Mouse (Mus musculus): ENCODE measurements around the gene Ube2q1. TPM values are rescaled to one million over a fixed set of nuclear protein-coding genes. Genes with fewer than 3 reads are reported as not detected.
A peak's percentile ranks its signal among the peaks of the same experiment; 100 is the strongest.

The Ube2q1 gene
- polyA plus RNA-seq, 1 experiment = 51.7 TPM

- H3K4me1 ChIP-seq (ENCODE audit: control insufficient read depth, insufficient read depth, low read length) = no peaks in the 10 kb centered on the region; the same call in 1 of the 2 replicates
- no peak overlapping the region for H3K4me3 ChIP-seq (ENCODE audit: insufficient read depth, low read length)
- no peak for TF ChIP-seq POLR2A (IDR thresholded peaks at IDR 0.05; ENCODE audit: extremely low read depth, insufficient read depth, low read length)
- TF ChIP-seq CTCF (IDR thresholded peaks at IDR 0.05; ENCODE audit: extremely low read depth, insufficient read depth, low read length) = no peak
- no peak overlapping the region for H3K27ac ChIP-seq (ENCODE audit: insufficient read depth, low read length)
These were observed 13.6 kb upstream of the Ube2q1 start for GRCm38 (mm10) chr3:89759786-89760185.

DNA sequence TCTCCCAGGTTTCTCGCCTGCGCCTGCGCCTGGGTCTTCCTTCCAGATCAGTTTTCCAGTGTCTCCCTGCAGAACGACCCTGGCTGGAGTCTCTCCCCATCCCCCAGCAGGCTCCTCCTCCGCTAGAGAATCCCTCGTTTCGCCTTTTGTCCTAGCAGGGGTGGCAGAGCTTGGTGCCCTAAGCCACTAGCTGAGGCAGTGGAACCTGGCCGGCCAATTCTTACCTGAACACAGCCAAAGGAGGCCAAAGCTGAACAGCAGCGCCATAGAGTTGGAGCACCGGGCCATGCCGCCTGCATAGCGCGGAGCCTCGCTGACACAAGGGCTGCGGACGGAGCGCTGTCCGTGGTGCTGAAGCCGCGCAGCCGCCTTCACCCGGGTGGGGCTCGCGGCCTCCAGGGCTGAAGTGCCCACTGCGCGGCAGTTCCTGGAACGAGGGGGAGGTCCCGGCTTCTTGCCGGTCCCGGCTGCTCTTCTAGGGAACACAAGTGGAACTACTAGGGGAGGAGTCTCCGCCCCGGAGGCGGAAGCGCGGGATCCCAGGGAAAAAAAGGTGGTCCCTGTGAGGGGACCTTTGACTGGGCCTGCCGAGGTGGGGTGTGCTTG is 9.2 kb upstream of the Ube2q1 start, which contains the start of gene Chrnb2:
Gene Chrnb2 (minus strand): TSS at position 514 of the 606 bp plus-strand sequence.
- Histone ChIP-seq H3K27ac (ENCODE audit: insufficient read depth, low read length) (no peak within 1 kb of the TSS), H3K4me3 (ENCODE audit: insufficient read depth, low read length) (peak within 1 kb of the TSS; percentile 81), H3K4me1 (ENCODE audit: control insufficient read depth, insufficient read depth, low read length) (no peaks in the 10 kb centered on the region; the same call in 1 of the 2 replicates)
- TF ChIP-seq POLR2A (IDR thresholded peaks at IDR 0.05; ENCODE audit: extremely low read depth, insufficient read depth, low read length) (peak; percentile 23; the same call in 1 of the 2 replicates), CTCF (IDR thresholded peaks at IDR 0.05; ENCODE audit: extremely low read depth, insufficient read depth, low read length) (no peak)

DNA sequence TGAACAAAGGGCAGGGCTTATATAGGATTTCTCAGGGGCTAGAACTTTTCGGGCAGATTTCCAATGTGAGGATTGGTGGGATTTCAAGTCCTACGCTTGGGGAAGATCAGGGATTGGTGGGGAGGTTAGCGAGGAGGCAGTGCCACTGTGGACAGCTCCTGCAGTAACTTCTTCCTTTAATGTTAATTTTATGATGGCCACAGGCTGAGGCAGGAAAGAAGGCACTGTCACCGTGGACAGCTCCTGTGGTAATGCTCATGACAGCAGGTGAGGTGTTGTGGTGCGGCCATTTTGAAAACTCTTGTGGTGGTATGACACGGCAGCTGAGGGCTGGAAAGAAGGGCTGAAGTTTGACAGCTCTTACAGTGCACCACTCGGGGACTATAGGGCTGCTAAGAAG is 3.8 kb upstream of the Ube2q1 start:
- no peak overlapping the region for H3K4me3 ChIP-seq (ENCODE audit: insufficient read depth, low read length)
- no peak overlapping the region for H3K27ac ChIP-seq (ENCODE audit: insufficient read depth, low read length)
- TF ChIP-seq POLR2A (IDR thresholded peaks at IDR 0.05; ENCODE audit: extremely low read depth, insufficient read depth, low read length) (no peak), CTCF (IDR thresholded peaks at IDR 0.05; ENCODE audit: extremely low read depth, insufficient read depth, low read length) (no peak)
- peaks cover 1% of the 10 kb centered on the region for H3K4me1 ChIP-seq (ENCODE audit: control insufficient read depth, insufficient read depth, low read length)

GRCm38 (mm10) chr3:89770425-89771002 is 2.9 kb upstream of the Ube2q1 start:
- peaks cover 7% of the 10 kb centered on the region for H3K4me1 ChIP-seq (ENCODE audit: control insufficient read depth, insufficient read depth, low read length)
- no peak overlapping the region for H3K27ac ChIP-seq (ENCODE audit: insufficient read depth, low read length)
- TF ChIP-seq POLR2A (IDR thresholded peaks at IDR 0.05; ENCODE audit: extremely low read depth, insufficient read depth, low read length) = no peak
- no peak for TF ChIP-seq CTCF (IDR thresholded peaks at IDR 0.05; ENCODE audit: extremely low read depth, insufficient read depth, low read length)
- H3K4me3 ChIP-seq (ENCODE audit: insufficient read depth, low read length) = no peak overlapping the region

DNA sequence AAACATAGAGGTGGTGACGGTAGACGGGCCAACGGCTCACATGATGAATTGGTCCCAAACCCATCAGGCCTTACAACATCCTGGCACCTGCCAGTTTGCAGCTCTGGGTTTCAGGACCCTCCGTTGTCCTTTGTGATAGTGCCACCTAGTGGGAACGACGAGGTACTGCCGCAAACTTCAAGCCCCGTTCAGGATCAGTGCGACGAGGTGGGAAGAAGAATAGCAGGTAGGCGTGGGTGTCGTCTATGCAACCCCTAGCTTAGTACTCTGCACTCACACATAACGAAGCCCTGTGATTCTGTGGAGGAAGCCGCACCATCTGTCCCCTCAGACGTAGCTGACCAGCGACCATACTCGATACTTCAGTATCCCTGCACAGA is 838 bp upstream of the Ube2q1 start:
- TF ChIP-seq CTCF (IDR thresholded peaks at IDR 0.05; ENCODE audit: extremely low read depth, insufficient read depth, low read length) (peak; percentile 96), POLR2A (IDR thresholded peaks at IDR 0.05; ENCODE audit: extremely low read depth, insufficient read depth, low read length) (no peak)
- Histone ChIP-seq H3K27ac (ENCODE audit: insufficient read depth, low read length) (peak overlapping the region; percentile 78), H3K4me1 (ENCODE audit: control insufficient read depth, insufficient read depth, low read length) (peaks cover 7% of the 10 kb centered on the region), H3K4me3 (ENCODE audit: insufficient read depth, low read length) (peak overlapping the region; percentile 76)

GRCm38 (mm10) chr3:89773740-89774211 is 360 bp downstream of the Ube2q1 start:
- TF ChIP-seq POLR2A (IDR thresholded peaks at IDR 0.05; ENCODE audit: extremely low read depth, insufficient read depth, low read length) (no peak), CTCF (IDR thresholded peaks at IDR 0.05; ENCODE audit: extremely low read depth, insufficient read depth, low read length) (no peak)
- Histone ChIP-seq H3K4me3 (ENCODE audit: insufficient read depth, low read length) (peak overlapping the region; percentile 76), H3K4me1 (ENCODE audit: control insufficient read depth, insufficient read depth, low read length) (peaks cover 7% of the 10 kb centered on the region), H3K27ac (ENCODE audit: insufficient read depth, low read length) (no peak overlapping the region)

DNA sequence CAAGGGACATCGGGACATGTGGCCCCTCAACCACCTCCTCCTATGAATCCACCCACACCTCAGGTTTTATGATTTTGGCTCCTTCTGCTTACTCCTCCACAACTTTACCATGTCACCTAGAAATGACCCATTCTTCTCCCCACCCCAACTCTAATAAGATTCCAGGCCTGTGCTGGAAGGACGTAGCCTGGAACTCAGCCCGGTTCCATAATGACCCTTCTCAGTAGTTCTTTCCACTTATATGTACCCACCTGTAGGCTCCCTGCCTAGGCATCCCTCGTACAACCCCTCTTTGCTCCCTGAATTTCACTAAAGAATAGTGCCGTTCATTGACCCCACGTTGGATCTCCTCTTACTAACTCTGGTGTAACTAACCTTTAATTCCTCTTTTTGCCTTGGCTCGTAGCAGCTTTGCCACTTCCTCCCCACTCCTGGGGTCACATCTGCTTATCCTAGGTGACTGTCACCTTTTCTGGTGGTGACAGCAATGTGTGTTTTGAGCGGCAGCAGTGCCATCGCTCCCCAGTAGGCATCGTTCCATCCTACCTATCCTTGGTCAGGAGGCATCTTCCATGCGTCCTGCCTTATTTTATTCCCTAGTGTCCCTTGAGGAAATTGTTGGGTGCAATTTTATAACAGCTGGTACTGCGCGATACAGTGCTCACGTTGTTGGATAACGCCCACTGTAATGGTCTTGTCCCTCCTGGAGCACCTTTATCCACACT is 982 bp downstream of the Ube2q1 start:
- TF ChIP-seq POLR2A (IDR thresholded peaks at IDR 0.05; ENCODE audit: extremely low read depth, insufficient read depth, low read length) = no peak
- Histone ChIP-seq H3K4me1 (ENCODE audit: control insufficient read depth, insufficient read depth, low read length) (peaks cover 7% of the 10 kb centered on the region), H3K4me3 (ENCODE audit: insufficient read depth, low read length) (peak overlapping the region; percentile 76), H3K27ac (ENCODE audit: insufficient read depth, low read length) (no peak overlapping the region)

GRCm38 (mm10) chr3:89776001-89776400 is 2.6 kb downstream of the Ube2q1 start:
- peaks cover 7% of the 10 kb centered on the region for H3K4me1 ChIP-seq (ENCODE audit: control insufficient read depth, insufficient read depth, low read length)
- no peak for TF ChIP-seq CTCF (IDR thresholded peaks at IDR 0.05; ENCODE audit: extremely low read depth, insufficient read depth, low read length)
- TF ChIP-seq POLR2A (IDR thresholded peaks at IDR 0.05; ENCODE audit: extremely low read depth, insufficient read depth, low read length) = no peak
- no peak overlapping the region for H3K4me3 ChIP-seq (ENCODE audit: insufficient read depth, low read length)
- no peak overlapping the region for H3K27ac ChIP-seq (ENCODE audit: insufficient read depth, low read length)

DNA sequence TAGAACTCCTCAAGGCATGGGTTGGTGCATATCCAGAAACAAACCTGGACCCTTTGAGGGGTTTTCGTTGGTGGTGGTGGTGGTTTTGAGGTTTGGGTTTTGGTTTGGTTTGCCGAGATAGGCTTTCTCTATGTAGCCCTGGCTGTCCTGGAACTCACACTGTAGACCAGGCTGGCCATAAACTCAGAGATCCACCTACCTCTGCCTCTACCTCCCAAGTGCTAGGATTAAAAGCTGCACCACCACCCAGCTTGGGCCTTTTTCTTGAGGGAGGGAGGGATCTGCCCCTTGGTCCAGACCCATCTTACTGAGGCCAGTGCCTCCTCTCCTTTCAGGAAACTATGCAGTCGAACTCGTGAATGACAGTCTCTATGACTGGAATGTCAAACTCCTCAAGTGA is 6.7 kb downstream of the Ube2q1 start:
- no peak for TF ChIP-seq CTCF (IDR thresholded peaks at IDR 0.05; ENCODE audit: extremely low read depth, insufficient read depth, low read length)
- no peak for TF ChIP-seq POLR2A (IDR thresholded peaks at IDR 0.05; ENCODE audit: extremely low read depth, insufficient read depth, low read length)
- H3K4me1 ChIP-seq (ENCODE audit: control insufficient read depth, insufficient read depth, low read length) = peaks cover 3% of the 10 kb centered on the region
- no peak overlapping the region for H3K4me3 ChIP-seq (ENCODE audit: insufficient read depth, low read length)
- H3K27ac ChIP-seq (ENCODE audit: insufficient read depth, low read length) = no peak overlapping the region

Measured in cortical plate, adult 2 months (tissue).